Mouse (Mus musculus) testis, adult 2 months (tissue): Measurements from ENCODE around the gene Cdk2.

Experiments used
- CTCF ChIP-seq: fragments of 200-500 bp; IDR thresholded peaks from 2 replicates; pipeline ENCODE4 v1.5.1; 2012; ENCODE audit warnings: low read depth, mild to moderate bottlenecking, inconsistent platforms, low read length, moderate library complexity; ENCODE audit not compliant: control insufficient read depth, insufficient read depth, insufficient replicate concordance
- POLR2A ChIP-seq: fragments of 200-500 bp; IDR thresholded peaks from 2 replicates; pipeline ENCODE4 v1.6.1; 2012; ENCODE audit warnings: low read depth, mild to moderate bottlenecking, inconsistent platforms, low read length, moderate library complexity; ENCODE audit not compliant: control insufficient read depth

- TF ChIP-seq CTCF (no peak), POLR2A (no peak)
Measured at GRCm38 (mm10) chr10:128674469-128675008, 30.3 kb downstream of the Cdk2 start.
